Mouse (Mus musculus): ENCODE measurements around the gene Rps16.

GRCm38 (mm10) chr7:28356981-28357380 is 6.5 kb downstream of the Rps16 start:
- no peak for TF ChIP-seq POLR2A (IDR thresholded peaks at IDR 0.05; ENCODE audit: insufficient read depth, low read length)
- TF ChIP-seq CTCF (IDR thresholded peaks at IDR 0.05; ENCODE audit: low read depth, low read length) = no peak

All from ES-Bruce4 (cell line).